Mouse (Mus musculus) mammary gland, adult 2 months (tissue): ENCODE results near the gene 2310033P09Rik. TPM values are rescaled to one million over a fixed set of nuclear protein-coding genes. Genes with fewer than 3 reads are reported as not detected.

Experiments used
- polyA plus RNA-seq: library from polyadenylated mRNA; depleted of rRNA; stranded (reverse); fragments of >200 nt; gene quantifications from 2 replicates; pipeline ENCODE4 v1.2.3, GENCODE M21; 2012; ENCODE audit warnings: low replicate concordance; rRNA removed

2310033P09Rik gene
- polyA plus RNA-seq = 16.8 and 18.6 TPM in 2 replicates

DNA sequence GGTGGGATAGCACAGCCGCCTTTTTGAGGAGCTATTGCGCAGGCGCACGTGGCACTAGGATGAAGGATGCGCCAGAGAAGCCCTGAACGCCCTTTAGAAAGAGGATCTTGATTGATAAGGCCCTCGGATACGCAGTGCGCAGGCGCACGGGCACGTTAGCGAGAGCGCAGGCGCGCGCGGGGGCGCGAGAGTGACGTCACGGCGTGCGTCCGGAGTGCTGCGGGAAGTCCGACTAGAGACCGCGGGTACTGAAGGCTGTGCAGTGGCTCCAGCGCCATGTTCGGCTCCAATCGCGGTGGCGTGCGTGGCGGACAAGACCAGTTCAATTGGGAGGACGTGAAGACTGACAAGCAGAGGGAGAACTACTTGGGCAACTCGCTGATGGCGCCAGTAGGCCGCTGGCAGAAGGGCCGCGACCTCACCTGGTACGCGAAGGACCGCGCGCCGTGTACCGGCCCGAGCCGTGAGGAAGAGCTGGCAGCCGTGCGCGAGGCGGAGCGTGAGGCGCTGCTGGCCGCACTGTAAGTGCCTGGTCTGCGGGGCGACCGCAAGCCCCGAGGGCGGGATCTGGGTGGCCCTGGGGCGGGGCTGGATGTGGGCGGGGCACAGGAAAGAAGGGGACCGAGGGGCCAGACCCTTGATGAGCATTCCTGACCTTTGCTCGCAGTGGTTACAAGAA, at the start of gene 2310033P09Rik:
Gene 2310033P09Rik (plus strand): TSS at position 169 of the 679 bp plus-strand sequence.

DNA sequence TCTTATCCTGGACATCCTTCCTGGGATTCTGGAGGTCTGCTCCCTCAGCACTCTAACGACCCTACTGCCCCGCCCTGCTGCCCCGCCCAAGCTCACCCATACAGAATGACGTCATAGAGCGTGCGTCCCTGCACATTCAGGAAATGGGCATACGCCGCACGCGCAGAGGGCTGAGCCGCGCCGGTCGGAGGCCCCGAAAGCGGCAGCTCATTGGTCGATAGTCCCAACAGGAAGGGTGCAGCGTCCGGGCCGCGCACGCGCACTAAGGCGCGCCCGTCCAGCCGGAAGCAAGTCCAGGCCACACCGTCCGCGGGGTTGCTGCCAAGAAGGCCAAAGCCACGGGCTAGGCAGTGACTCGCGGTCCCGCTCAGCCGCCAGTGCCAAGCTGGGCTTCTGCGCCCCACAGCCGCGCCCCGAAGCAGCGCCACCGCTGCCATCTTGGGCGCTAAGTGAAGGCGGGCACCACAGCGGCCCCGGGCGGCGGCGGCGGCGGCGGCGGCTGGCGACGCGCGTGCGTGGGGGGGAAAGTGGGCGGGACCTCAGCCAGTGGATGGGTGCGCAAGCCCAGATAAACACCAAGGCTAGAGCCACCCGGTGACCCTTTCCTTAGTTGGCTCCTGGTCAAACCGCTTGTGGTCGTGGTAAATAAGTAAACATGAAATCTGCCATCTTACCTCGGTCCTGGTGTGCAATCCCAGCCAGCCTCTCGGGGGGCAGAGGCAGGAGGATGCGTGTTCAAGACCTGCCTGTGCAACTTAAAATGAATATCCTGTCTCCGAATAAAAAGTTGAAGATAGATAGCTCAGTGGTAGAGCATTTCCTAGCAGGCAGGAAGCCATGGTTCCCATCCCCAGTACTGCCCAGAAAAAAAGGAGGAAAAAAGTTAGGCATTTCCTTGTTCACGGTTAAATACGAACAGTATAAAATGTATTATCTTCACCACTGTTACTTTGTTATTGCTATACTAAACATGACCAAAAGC, 44.6 kb upstream of the 2310033P09Rik start, which contains the start of gene Iba57:
Gene Iba57 (minus strand): TSS at position 485 of the 982 bp plus-strand sequence.

DNA sequence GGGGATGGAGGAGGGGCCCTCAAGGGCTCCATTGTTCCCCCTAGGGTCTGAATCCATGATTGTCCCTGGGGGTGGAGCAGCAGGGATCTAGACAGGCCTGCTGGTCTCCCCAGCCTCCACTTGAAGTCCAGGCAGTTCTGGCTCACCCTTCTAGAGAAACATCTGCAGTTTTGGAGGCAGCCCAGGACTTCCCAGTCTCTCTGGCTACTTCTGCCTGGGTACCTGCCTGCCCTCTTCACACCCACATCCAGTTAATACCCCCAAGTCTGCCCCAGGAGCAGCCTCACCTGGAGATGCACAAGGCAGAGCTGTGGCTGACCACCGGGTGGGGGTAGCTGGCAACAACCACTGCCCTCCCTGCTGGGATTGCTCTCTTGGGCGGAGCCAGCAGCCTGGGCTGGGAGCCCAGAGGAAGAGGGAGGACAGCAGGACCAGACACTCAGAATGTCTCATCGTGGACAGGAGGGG, 25.2 kb upstream of the 2310033P09Rik start, which contains the start of gene Gjc2:
Gene Gjc2 (minus strand): TSS at position 350 of the 468 bp plus-strand sequence.

DNA sequence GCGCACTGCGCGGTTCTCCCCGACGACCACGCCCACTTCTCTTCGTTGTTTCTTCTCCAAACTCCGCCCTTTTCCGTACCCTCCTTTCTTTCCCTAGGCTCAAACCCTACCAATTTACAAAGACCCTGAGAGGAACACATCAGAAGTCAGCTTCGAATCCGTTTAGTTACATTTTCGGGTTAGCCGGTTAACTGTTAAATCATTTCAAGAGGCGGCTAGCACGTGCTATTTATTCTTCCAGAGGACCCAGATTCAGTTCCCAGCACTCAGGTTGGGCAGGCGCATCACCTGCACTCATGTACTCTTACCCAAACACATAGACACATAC, 16.1 kb upstream of the 2310033P09Rik start, which contains the start of gene Guk1:
Gene Guk1 (minus strand): TSS at position 154 of the 328 bp plus-strand sequence.

DNA sequence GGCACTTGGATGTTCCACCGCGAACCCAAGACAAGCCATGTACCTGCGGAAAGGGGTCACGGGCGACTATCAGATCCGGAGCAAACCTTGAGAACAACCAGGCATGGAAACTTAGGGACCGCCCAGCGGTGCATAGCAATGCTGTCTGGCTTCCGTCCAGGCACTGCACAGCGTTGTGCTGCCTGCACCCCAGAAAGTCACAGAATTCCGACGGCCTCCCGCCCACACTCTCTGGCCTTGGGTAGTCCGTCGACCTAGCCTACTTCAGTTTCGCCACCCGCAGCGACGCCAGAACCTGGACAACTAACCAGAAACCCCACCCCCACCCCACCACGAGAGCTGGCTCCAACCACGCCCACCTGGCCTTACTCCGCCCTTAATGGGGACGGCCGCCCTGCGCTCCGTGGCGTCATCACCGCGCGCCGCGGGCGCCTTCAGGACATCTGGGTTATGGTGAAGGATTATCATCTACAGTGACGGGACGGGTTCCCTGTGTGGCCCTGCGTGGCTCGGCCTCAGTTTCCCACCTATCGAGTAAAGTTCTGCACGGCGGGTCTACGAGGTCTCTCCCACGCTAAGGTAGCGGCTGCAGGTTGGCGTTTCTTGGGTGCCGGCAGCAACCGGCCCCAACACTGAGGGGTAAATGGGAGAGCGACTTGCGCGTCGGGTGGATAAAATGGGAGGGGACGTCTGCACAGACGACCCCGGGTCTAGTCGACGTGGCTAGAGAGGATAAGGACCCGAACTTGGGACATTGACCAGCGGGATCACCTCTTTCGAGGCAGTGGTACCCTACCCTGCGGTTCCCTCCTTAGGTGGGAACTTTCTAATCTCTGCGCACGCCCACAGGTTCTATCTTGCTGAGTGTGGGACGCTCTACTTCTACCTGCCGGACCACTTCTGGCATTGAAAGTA, 5.8 kb upstream of the 2310033P09Rik start, which contains the start of gene Mrpl55:
Gene Mrpl55 (plus strand): TSS at position 406 of the 915 bp plus-strand sequence.

DNA sequence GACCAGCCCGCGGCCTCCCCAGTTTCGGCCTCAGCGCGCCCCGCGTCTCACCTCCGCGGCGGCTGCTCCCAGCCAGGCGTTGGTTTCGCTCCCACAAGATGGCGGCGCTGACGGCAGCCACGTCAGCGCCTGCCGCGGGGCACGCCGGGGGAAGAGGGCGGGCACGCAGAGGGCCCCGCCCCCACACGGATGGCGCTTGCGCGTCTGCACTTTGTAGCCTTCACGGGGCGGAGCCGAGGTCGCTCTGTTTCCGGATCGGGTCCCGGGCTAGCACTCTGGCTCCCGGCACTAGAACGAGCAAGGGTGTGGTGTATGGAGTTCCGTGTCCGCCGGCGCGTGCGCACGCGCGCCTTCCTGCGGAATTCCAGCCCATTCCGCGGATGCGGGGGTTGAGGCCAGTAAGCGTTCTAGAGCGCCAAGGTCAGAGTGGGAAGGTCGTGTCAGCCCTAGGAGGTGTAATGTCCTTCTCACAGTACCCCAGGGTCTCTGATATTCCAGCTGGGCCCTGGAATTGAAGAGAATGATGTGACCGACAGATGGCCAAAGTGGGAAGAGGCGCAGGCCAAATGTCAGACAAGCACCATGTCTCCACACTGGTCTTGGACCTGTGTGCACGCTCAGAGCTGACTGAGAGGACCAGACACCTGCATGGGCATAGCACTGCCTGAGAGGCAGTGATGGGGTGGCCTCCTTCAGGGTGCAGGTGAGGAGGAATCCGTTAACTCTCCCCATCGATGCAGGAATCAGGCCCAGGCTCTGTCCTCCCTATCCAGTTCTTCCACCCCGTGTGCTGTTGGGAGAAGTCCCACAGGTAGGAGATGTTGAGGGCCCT, 20.2 kb downstream of the 2310033P09Rik start, which contains the start of gene Arf1:
Gene Arf1 (minus strand): TSS at position 149 of the 832 bp plus-strand sequence.

Other genes with a start within 250 kb of the 2310033P09Rik start
- gene Trim11, start 230.2 kb upstream of the 2310033P09Rik start, polyA plus RNA-seq = 25.9 and 52.2 TPM in 2 replicates
- gene Obscn, start 71.9 kb upstream of the 2310033P09Rik start, polyA plus RNA-seq = 1.3 and 104 TPM in 2 replicates
- 5.2 and 6.4 TPM in 2 replicates for gene Iba57, start 44.6 kb upstream of the 2310033P09Rik start, polyA plus RNA-seq
- gene Gjc2, start 25.1 kb upstream of the 2310033P09Rik start, polyA plus RNA-seq = 1.1 and 1.7 TPM in 2 replicates
- gene Guk1, start 16.1 kb upstream of the 2310033P09Rik start, polyA plus RNA-seq = 67.8 and 99.7 TPM in 2 replicates
- 50.8 and 54.3 TPM in 2 replicates for gene Mrpl55, start 5.8 kb upstream of the 2310033P09Rik start, polyA plus RNA-seq
- 417 and 451 TPM in 2 replicates for gene Arf1, start 19.9 kb downstream of the 2310033P09Rik start, polyA plus RNA-seq
- not detected in 2 replicates for gene Wnt3a, start 82.4 kb downstream of the 2310033P09Rik start, polyA plus RNA-seq
- gene Wnt9a, start 98.6 kb downstream of the 2310033P09Rik start, polyA plus RNA-seq = 6.2 and 6.4 TPM in 2 replicates
- gene Prss38, start 167.3 kb downstream of the 2310033P09Rik start, polyA plus RNA-seq = not detected in 2 replicates
- gene Jmjd4, start 241.7 kb downstream of the 2310033P09Rik start, polyA plus RNA-seq = 5.9 and 6.2 TPM in 2 replicates
- gene Snap47, start 242.9 kb downstream of the 2310033P09Rik start, polyA plus RNA-seq = 31.1 and 54.7 TPM in 2 replicates